In genomic region chr16:34657983-34658382, GRCm38 (mm10) we compare ENCODE assay signal across 9 mouse cellular contexts. TPM values are rescaled to one million over a fixed set of nuclear protein-coding genes. Genes with fewer than 3 reads are reported as not detected.
DNase-seq lines count a peak whose midpoint lies in the region; ATAC-seq lines count a peak whose summit lies in the region.
"Had no signal": no experiment of that assay in that cellular context is flagged by ENCODE, and none has a peak within 500 bp of the region (broad histone marks: within the 10 kb centered on the region; RNA-seq: fewer than 3 reads in every experiment).

No protein-coding gene starts in this region.

- H3K9ac ChIP-seq in lung, embryonic 16.5 days (ENCODE audit: low read length): no peak overlapping the region
- peak overlapping the region; percentile 36 for H3K9ac ChIP-seq in forebrain, embryonic 15.5 days (replicated peaks)
- no peak overlapping the region for H3K9ac ChIP-seq in limb, embryonic 12.5 days (replicated peaks)
- peak overlapping the region; percentile 18 for H3K9ac ChIP-seq in neural tube, embryonic 15.5 days (replicated peaks)

- no peaks in the 10 kb centered on the region for H3K27me3 ChIP-seq in lung, embryonic 16.5 days (ENCODE audit: control insufficient read depth, insufficient read depth, low read depth, low read length)
- H3K27me3 ChIP-seq in forebrain, embryonic 15.5 days: no peaks in the 10 kb centered on the region
- H3K27me3 ChIP-seq in limb, embryonic 12.5 days: peaks cover 31% of the 10 kb centered on the region
- H3K27me3 ChIP-seq in neural tube, embryonic 15.5 days (replicated peaks): no peaks in the 10 kb centered on the region; the same call in 1 of the 2 replicates

- peak overlapping the region; percentile 36 for H3K4me3 ChIP-seq in lung, embryonic 16.5 days (ENCODE audit: low read length)
- peak overlapping the region; percentile 36 for H3K4me3 ChIP-seq in forebrain, embryonic 15.5 days
- H3K4me3 ChIP-seq in limb, embryonic 12.5 days (replicated peaks): peak overlapping the region; percentile 30
- peak overlapping the region; percentile 39 for H3K4me3 ChIP-seq in neural tube, embryonic 15.5 days (replicated peaks)

- 26% methylated on average over 5 of the region's 5 CpGs for WGBS in lung, embryonic 16.5 days
- WGBS in forebrain, embryonic 15.5 days: 25% methylated on average over 5 of the region's 5 CpGs
- 30% methylated on average over 5 of the region's 5 CpGs for WGBS in limb, embryonic 12.5 days
- 26% methylated on average over 5 of the region's 5 CpGs for WGBS in neural tube, embryonic 15.5 days

- peak; percentile 36; the same call in 1 of the 2 replicates for ATAC-seq in lung, embryonic 16.5 days (ENCODE audit: low read depth)
- ATAC-seq in forebrain, embryonic 15.5 days (replicated peaks): peak; percentile 23; the same call in 1 of the 2 replicates
- ATAC-seq in limb, embryonic 12.5 days (ENCODE audit: insufficient number of reproducible peaks, insufficient read depth, low FRiP score, low TSS enrichment, low read depth): peak; percentile 26; the same call in 1 of the 2 replicates
- ATAC-seq in neural tube, embryonic 15.5 days (ENCODE audit: low FRiP score): no peak; the same call in 1 of the 2 replicates

- DNase-seq in lung, postnatal 4 days: no peak
- no peak for DNase-seq in cerebellum, postnatal 4 days (ENCODE audit: low spot score in 2 of 2)
- no peak for DNase-seq in adrenal gland, postnatal 4 days (ENCODE audit: low spot score in 2 of 2)
- DNase-seq in thymus, postnatal 36 days: no peak

- peaks cover 8% of the 10 kb centered on the region for H3K4me1 ChIP-seq in lung, embryonic 16.5 days (replicated peaks; ENCODE audit: control insufficient read depth, insufficient read depth, low read length)
- peaks cover 12% of the 10 kb centered on the region for H3K4me1 ChIP-seq in forebrain, embryonic 15.5 days
- peaks cover 14% of the 10 kb centered on the region; the same call in 1 of the 2 replicates for H3K4me1 ChIP-seq in limb, embryonic 12.5 days (replicated peaks)
- peaks cover 10% of the 10 kb centered on the region for H3K4me1 ChIP-seq in neural tube, embryonic 15.5 days

- peak overlapping the region; percentile 54 for H3K4me2 ChIP-seq in lung, embryonic 16.5 days (ENCODE audit: low read depth, low read length)
- H3K4me2 ChIP-seq in forebrain, embryonic 15.5 days (replicated peaks): peak overlapping the region; percentile 55
- H3K4me2 ChIP-seq in limb, embryonic 12.5 days: peak overlapping the region; percentile 56
- H3K4me2 ChIP-seq in neural tube, embryonic 15.5 days: peak overlapping the region; percentile 63

- no peaks in the 10 kb centered on the region for H3K9me3 ChIP-seq in lung, embryonic 16.5 days (ENCODE audit: control insufficient read depth, low read length)
- H3K9me3 ChIP-seq in forebrain, embryonic 15.5 days: no peaks in the 10 kb centered on the region
- H3K9me3 ChIP-seq in limb, embryonic 12.5 days: no peaks in the 10 kb centered on the region
- H3K9me3 ChIP-seq in neural tube, embryonic 15.5 days (replicated peaks): no peaks in the 10 kb centered on the region

- no peaks in the 10 kb centered on the region for H3K36me3 ChIP-seq in lung, embryonic 16.5 days (ENCODE audit: control insufficient read depth, insufficient read depth, low read length)
- no peaks in the 10 kb centered on the region for H3K36me3 ChIP-seq in forebrain, embryonic 15.5 days
- H3K36me3 ChIP-seq in limb, embryonic 12.5 days: no peaks in the 10 kb centered on the region
- H3K36me3 ChIP-seq in neural tube, embryonic 15.5 days: no peaks in the 10 kb centered on the region

- no peak overlapping the region for H3K27ac ChIP-seq in lung, embryonic 16.5 days (ENCODE audit: low read length)
- no peak overlapping the region for H3K27ac ChIP-seq in forebrain, embryonic 15.5 days (replicated peaks)
- no peak overlapping the region for H3K27ac ChIP-seq in limb, embryonic 12.5 days
- H3K27ac ChIP-seq in neural tube, embryonic 15.5 days (replicated peaks): no peak overlapping the region

RNA-seq across cellular contexts. Expression of gene Ropn1, which starts 8.3 kb away (rescaled TPM):
- not detected in 2 replicates for polyA plus RNA-seq in lung, embryonic 16.5 days (2015; fragmentation: Nextera tagmentation; extraction: Ambion mirVana)
- not detected in 2 replicates for polyA plus RNA-seq in forebrain, embryonic 15.5 days (2015; fragmentation: Nextera tagmentation; extraction: Ambion mirVana)
- 0.24 TPM in 1 of 2 replicates, not detected in the other for polyA plus RNA-seq in limb, embryonic 12.5 days (2016; fragmentation: Nextera tagmentation; extraction: Ambion mirVana)
- not detected in 2 replicates for polyA plus RNA-seq in neural tube, embryonic 15.5 days (2015; fragmentation: Nextera tagmentation; extraction: Ambion mirVana)
- not detected for total RNA-seq in adrenal gland, postnatal 4 days (2021)
- polyA plus RNA-seq: spleen, adult 2 months had no signal

RNA-seq across cellular contexts. Expression of gene Ccdc14, which starts 32.4 kb away (rescaled TPM):
- 7.9 and 8.0 TPM in 2 replicates for polyA plus RNA-seq in lung, embryonic 16.5 days (2015; fragmentation: Nextera tagmentation; extraction: Ambion mirVana)
- 5.2 and 5.4 TPM in 2 replicates for polyA plus RNA-seq in forebrain, embryonic 15.5 days (2015; fragmentation: Nextera tagmentation; extraction: Ambion mirVana)
- 8.6 and 10.1 TPM in 2 replicates for polyA plus RNA-seq in limb, embryonic 12.5 days (2016; fragmentation: Nextera tagmentation; extraction: Ambion mirVana)
- 2.9 and 3.9 TPM in 2 replicates for polyA plus RNA-seq in neural tube, embryonic 15.5 days (2015; fragmentation: Nextera tagmentation; extraction: Ambion mirVana)
- 1 to 10 TPM; 8.3 to 9.6 TPM for total RNA-seq in adrenal gland, postnatal 4 days (2021)

Comparison
In these comparisons a context has a peak if more than half of its experiments do, and no peak if none do; other contexts are left out.
1. H3K9ac ChIP-seq: peak in forebrain, embryonic 15.5 days (single experiment) and neural tube, embryonic 15.5 days (single experiment); none in lung, embryonic 16.5 days (single experiment) and limb, embryonic 12.5 days (single experiment).
2. Peak in every context shown above with its lines, with median percentiles within 50 percentile points of each other: H3K4me2 ChIP-seq and H3K4me3 ChIP-seq.